Mouse (Mus musculus) heart, postnatal 25 days (tissue): Measurements from ENCODE around the gene Ppp2r5b. TPM values are rescaled to one million over a fixed set of nuclear protein-coding genes. Genes with fewer than 3 reads are reported as not detected.

Source experiments
- microRNA-seq: library from miRNA; unstranded; fragments of <30 nt; microRNA quantifications from one replicate; pipeline ENCODE4 v1.2.0, GENCODE M21; 2022
- total RNA-seq, 2 experiments: library from RNA; stranded (reverse); gene quantifications; 2 replicates each; pipeline ENCODE4 v1.2.3; 2021

Ppp2r5b gene
- total RNA-seq, 2 experiments from 2014 or later: 33.6 to 38.0 TPM

Small RNA genes within 50 kb of the gene (microRNA-seq; reads per million reads assigned to microRNA genes)
- gene Mir192 (32.5 reads per million, percentile 43 among the genes with 10 or more reads in this experiment), gene Mir194-2 (24.2 reads per million, percentile 39 among the genes with 10 or more reads in this experiment)

Other genes starting within 250 kb of the Ppp2r5b start
- gene Slc22a20, start 249.7 kb downstream of the Ppp2r5b start, total RNA-seq: not detected
- gene Capn1, start 220.0 kb downstream of the Ppp2r5b start, total RNA-seq: 10 to 100 TPM; 27.5 to 32.8 TPM
- 10 to 100 TPM; 20.6 to 22.4 TPM for gene Syvn1, start 189.3 kb downstream of the Ppp2r5b start, total RNA-seq
- gene Mrpl49, start 178.1 kb downstream of the Ppp2r5b start, total RNA-seq: 10 to 100 TPM; 39.0 to 39.2 TPM
- gene Fau, start 178.0 kb downstream of the Ppp2r5b start, total RNA-seq: 100 to 1,000 TPM; 499 to 563 TPM
- 10 to 100 TPM; 11.9 to 12.4 TPM for gene Znhit2, start 174.7 kb downstream of the Ppp2r5b start, total RNA-seq
- gene Tm7sf2, start 167.5 kb downstream of the Ppp2r5b start, total RNA-seq: 1 to 10 TPM; 4.2 to 5.1 TPM
- gene Vps51, start 158.6 kb downstream of the Ppp2r5b start, total RNA-seq: 10 to 100 TPM; 23.0 to 25.3 TPM
- not detected for gene Tmem262, start 155.8 kb downstream of the Ppp2r5b start, total RNA-seq
- gene Gm28374, start 153.6 kb downstream of the Ppp2r5b start, total RNA-seq: not detected
- gene Zfpl1, start 150.9 kb downstream of the Ppp2r5b start, total RNA-seq: 10 to 100 TPM; 16.4 to 19.4 TPM
- gene Cdca5, start 150.9 kb downstream of the Ppp2r5b start, total RNA-seq: under 1 TPM; 0.21 to 0.42 TPM
- not detected for gene AC131692.1, start 141.5 kb downstream of the Ppp2r5b start, total RNA-seq
- not detected for gene Naaladl1, start 130.1 kb downstream of the Ppp2r5b start, total RNA-seq
- 1 to 10 TPM; 7.9 to 8.5 TPM for gene Sac3d1, start 117.2 kb downstream of the Ppp2r5b start, total RNA-seq
- gene Snx15, start 107.6 kb downstream of the Ppp2r5b start, total RNA-seq: 10 to 100 TPM; 13.7 to 15.1 TPM
- under 1 TPM; 0.78 to 0.87 TPM for gene Batf2, start 94.9 kb downstream of the Ppp2r5b start, total RNA-seq
- 10 to 100 TPM; 54.4 to 58.4 TPM for gene Arl2, start 94.3 kb downstream of the Ppp2r5b start, total RNA-seq
- gene Majin, start 51.5 kb downstream of the Ppp2r5b start, total RNA-seq: not detected
- gene Gpha2, start 9.5 kb downstream of the Ppp2r5b start, total RNA-seq: not detected
- 10 to 100 TPM; 22.0 to 22.2 TPM for gene Atg2a, start 5.8 kb upstream of the Ppp2r5b start, total RNA-seq
- 100 to 1,000 TPM; 119 to 139 TPM for gene Ehd1, start 40.9 kb upstream of the Ppp2r5b start, total RNA-seq
- gene Cdc42bpg, start 70.6 kb upstream of the Ppp2r5b start, total RNA-seq: 10 to 100 TPM in 1 of 2 experiments, 1 to 10 TPM in 1; 9.4 to 12.0 TPM
- 10 to 100 TPM; 12.4 to 14.5 TPM for gene Men1, start 99.1 kb upstream of the Ppp2r5b start, total RNA-seq
- gene Map4k2, start 105.3 kb upstream of the Ppp2r5b start, total RNA-seq: 10 to 100 TPM; 42.6 to 44.3 TPM
- 10 to 100 TPM; 76.1 to 88.8 TPM for gene Sf1, start 127.8 kb upstream of the Ppp2r5b start, total RNA-seq
- gene Pygm, start 148.5 kb upstream of the Ppp2r5b start, total RNA-seq: 1,000 to 10,000 TPM; 1,128 to 1,145 TPM
- gene Rasgrp2, start 163.5 kb upstream of the Ppp2r5b start, total RNA-seq: 10 to 100 TPM; 43.2 to 55.2 TPM
- 1 to 10 TPM; 3.4 to 4.4 TPM for gene Nrxn2, start 182.9 kb upstream of the Ppp2r5b start, total RNA-seq